Comparison of ENCODE assay signal across 29 mouse cellular contexts in the genomic region with DNA sequence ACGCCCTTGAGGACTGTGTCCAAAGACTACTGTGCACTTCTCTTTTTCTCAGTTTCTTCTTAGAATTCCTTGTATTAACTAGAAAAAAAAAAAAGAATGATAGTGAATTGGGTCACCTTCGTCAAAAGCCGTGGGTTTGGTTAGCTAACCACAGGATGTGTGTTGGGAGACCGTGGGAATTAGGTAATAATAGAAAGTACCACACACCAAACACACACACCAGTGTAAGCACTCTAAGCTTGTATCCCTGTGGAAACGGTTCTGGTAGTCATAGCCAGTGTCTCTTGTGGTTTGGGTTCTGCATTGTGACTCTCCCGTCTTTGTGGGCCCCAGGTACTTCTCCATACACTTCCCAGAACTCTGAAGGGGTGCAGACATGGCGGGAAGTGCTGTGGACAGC. TPM values are rescaled to one million over a fixed set of nuclear protein-coding genes. Genes with fewer than 3 reads are reported as not detected.
DNase-seq lines count a peak whose midpoint lies in the region; ATAC-seq lines count a peak whose summit lies in the region.
"Had no signal": no experiment of that assay in that cellular context is flagged by ENCODE, and none has a peak within 500 bp of the region (broad histone marks: within the 10 kb centered on the region; RNA-seq: fewer than 3 reads in every experiment).

No protein-coding gene starts in this region.

- H3K4me1 ChIP-seq in hindbrain, embryonic 14.5 days (replicated peaks; ENCODE audit: control insufficient read depth, insufficient read depth, low read length), result no peaks in the 10 kb centered on the region
- H3K4me1 ChIP-seq: embryonic facial prominence, embryonic 10.5 days; embryonic facial prominence, embryonic 13.5 days; forebrain, embryonic 12.5 days; forebrain, embryonic 15.5 days; heart, embryonic 12.5 days; heart, embryonic 15.5 days; hindbrain, embryonic 12.5 days had no signal

- H3K9me3 ChIP-seq in hindbrain, embryonic 14.5 days (ENCODE audit: control insufficient read depth, low read length), result no peaks in the 10 kb centered on the region
- H3K9me3 ChIP-seq: embryonic facial prominence, embryonic 10.5 days; embryonic facial prominence, embryonic 13.5 days; forebrain, embryonic 12.5 days; forebrain, embryonic 15.5 days; heart, embryonic 12.5 days; heart, embryonic 15.5 days; hindbrain, embryonic 12.5 days; intestine, embryonic 15.5 days had no signal

- 92% methylated on average over 7 of the region's 7 CpGs for WGBS in hindbrain, embryonic 14.5 days

- DNase-seq in 416B (ENCODE audit: low read depth), result peak; percentile 40
- no peak for DNase-seq in hindbrain, embryonic 14.5 days (ENCODE audit: low spot score)
- no peak for DNase-seq in gastrocnemius, postnatal 14 days
- no peak for DNase-seq in Muller cell, postnatal 12 days (ENCODE audit: inconsistent ontology term)
- DNase-seq: adrenal gland, adult 8-10 months; adrenal gland, postnatal 25 days; cerebellum, adult 11 months; cerebellum, adult 2 months; cerebellum, adult 9-11 months; cerebellum, postnatal 25 days; embryo, embryonic 11 days; heart, adult 18-20 months; heart, postnatal 10 days; heart, postnatal 4 days; kidney, adult 11 months had no signal

- H3K4me3 ChIP-seq in hindbrain, embryonic 14.5 days (replicated peaks; ENCODE audit: low read length), result no peak overlapping the region
- H3K4me3 ChIP-seq: embryonic facial prominence, embryonic 10.5 days; embryonic facial prominence, embryonic 13.5 days; erythroblast, embryonic 14.5 days; forebrain, embryonic 12.5 days; forebrain, embryonic 15.5 days; heart, embryonic 12.5 days; heart, embryonic 15.5 days; hindbrain, embryonic 12.5 days; intestine, embryonic 15.5 days had no signal

- ATAC-seq in common myeloid progenitor, adult 5-6 weeks (replicated peaks; ENCODE audit: low read depth, poor library complexity, severe bottlenecking), result peak; percentile 37
- peak; percentile 62 for ATAC-seq in megakaryocyte, adult 5-6 weeks (ENCODE audit: poor library complexity, severe bottlenecking)
- no peak for ATAC-seq in hindbrain, embryonic 14.5 days (ENCODE audit: low FRiP score)
- ATAC-seq: activated CD4-positive, CD25-positive, alpha-beta regulatory T cell, adult 4 months; CD4-positive, CD25-positive, alpha-beta regulatory T cell, adult 4 months; forebrain, embryonic 15.5 days; hindbrain, embryonic 16.5 days; intestine, embryonic 15.5 days had no signal

- H3K27me3 ChIP-seq in hindbrain, embryonic 14.5 days (ENCODE audit: control insufficient read depth, insufficient read depth, low read length), result no peaks in the 10 kb centered on the region
- H3K27me3 ChIP-seq: embryonic facial prominence, embryonic 13.5 days; forebrain, embryonic 12.5 days; forebrain, embryonic 15.5 days; heart, embryonic 12.5 days; heart, embryonic 15.5 days; hindbrain, embryonic 12.5 days; intestine, embryonic 15.5 days had no signal

- H3K36me3 ChIP-seq in hindbrain, embryonic 14.5 days (replicated peaks; ENCODE audit: control insufficient read depth, insufficient read depth), result no peaks in the 10 kb centered on the region
- H3K36me3 ChIP-seq: embryonic facial prominence, embryonic 10.5 days; embryonic facial prominence, embryonic 13.5 days; forebrain, embryonic 12.5 days; forebrain, embryonic 15.5 days; heart, embryonic 15.5 days; hindbrain, embryonic 12.5 days; intestine, embryonic 15.5 days had no signal

- H3K4me2 ChIP-seq in hindbrain, embryonic 14.5 days (replicated peaks), result no peak overlapping the region
- H3K4me2 ChIP-seq: embryonic facial prominence, embryonic 13.5 days; forebrain, embryonic 12.5 days; forebrain, embryonic 15.5 days; heart, embryonic 12.5 days; heart, embryonic 15.5 days; hindbrain, embryonic 12.5 days; intestine, embryonic 15.5 days had no signal

- intact Hi-C loops in gastrocnemius, postnatal 14 days (cut with DNase I; ENCODE audit: low total_unique reads), result no loop called here

- H3K9ac ChIP-seq in hindbrain, embryonic 14.5 days, result no peak overlapping the region
- H3K9ac ChIP-seq: embryonic facial prominence, embryonic 13.5 days; forebrain, embryonic 12.5 days; forebrain, embryonic 15.5 days; heart, embryonic 12.5 days; heart, embryonic 15.5 days; hindbrain, embryonic 12.5 days; intestine, embryonic 15.5 days had no signal

- H3K27ac ChIP-seq in hindbrain, embryonic 14.5 days, result no peak overlapping the region
- H3K27ac ChIP-seq: embryonic facial prominence, embryonic 10.5 days; embryonic facial prominence, embryonic 13.5 days; forebrain, embryonic 12.5 days; forebrain, embryonic 15.5 days; heart, embryonic 15.5 days; hindbrain, embryonic 12.5 days; intestine, embryonic 15.5 days had no signal

RNA-seq across cellular contexts. Expression of a gene that starts 27.5 kb away (rescaled TPM):
- total RNA-seq in common myeloid progenitor, adult 5-6 weeks (2017), result 79.3 and 83.0 TPM in 2 replicates
- total RNA-seq in megakaryocyte, adult 5-6 weeks (2015), result 87.8 and 90.2 TPM in 2 replicates
- 157 and 178 TPM in 2 replicates for total RNA-seq in megakaryocyte, adult 5-6 weeks (2017)
- 1.6 and 2.0 TPM in 2 replicates for polyA plus RNA-seq in hindbrain, embryonic 14.5 days (2014; fragmentation: Nextera tagmentation; extraction: Ambion mirVana)
- 1 to 10 TPM; 2.5 to 3.3 TPM for total RNA-seq in gastrocnemius, postnatal 14 days (2021)

Comparison
In these comparisons a context has a peak if more than half of its experiments do, and no peak if none do; other contexts are left out.
1. RNA of a gene that starts 27.5 kb away (total RNA-seq): 87.8 to 178 TPM in megakaryocyte, adult 5-6 weeks and 79.3 to 83.0 TPM in common myeloid progenitor, adult 5-6 weeks; 2.5 to 3.3 TPM in gastrocnemius, postnatal 14 days; every median in the first group is over 10 times any median in the second.